ENCODE assay signal across 9 mouse cellular contexts in the genomic region with DNA sequence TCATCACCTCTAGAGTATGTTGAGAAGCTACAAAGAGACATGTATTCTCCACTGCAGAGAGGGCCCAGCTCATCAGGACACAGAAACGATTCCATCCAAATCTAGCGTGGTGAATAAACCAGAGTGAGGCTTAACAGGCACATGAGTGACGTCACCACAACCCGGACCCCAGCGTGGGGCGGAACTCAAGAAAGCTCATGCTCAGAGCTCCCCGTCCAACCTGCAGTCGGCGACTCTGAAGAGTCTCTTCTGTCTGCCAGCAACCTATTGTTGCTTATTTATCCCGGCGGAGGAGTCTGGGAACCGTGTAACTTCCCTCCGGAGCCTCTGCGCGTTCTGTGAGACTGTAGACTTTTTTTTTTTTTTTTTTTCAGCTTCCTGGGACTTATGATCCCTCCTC. TPM values are rescaled to one million over a fixed set of nuclear protein-coding genes. Genes with fewer than 3 reads are reported as not detected.
DNase-seq lines count a peak whose midpoint lies in the region; ATAC-seq lines count a peak whose summit lies in the region.
"Had no signal": no experiment of that assay in that cellular context is flagged by ENCODE, and none has a peak within 500 bp of the region (broad histone marks: within the 10 kb centered on the region; RNA-seq: fewer than 3 reads in every experiment).

No protein-coding gene starts in this region.

- peaks cover 25% of the 10 kb centered on the region for H3K4me1 ChIP-seq in erythroblast, embryonic 14.5 days (ENCODE audit: control insufficient read depth)
- H3K4me1 ChIP-seq in forebrain, embryonic 10.5 days = peaks cover 27% of the 10 kb centered on the region
- H3K4me1 ChIP-seq in hindbrain, embryonic 15.5 days (replicated peaks) = peaks cover 23% of the 10 kb centered on the region
- H3K4me1 ChIP-seq in liver, embryonic 12.5 days = peaks cover 38% of the 10 kb centered on the region
- H3K4me1 ChIP-seq in neural tube, embryonic 11.5 days (ENCODE audit: control insufficient read depth, insufficient read depth, low read length) = no peaks in the 10 kb centered on the region; the same call in 1 of the 2 replicates

- peaks cover 11% of the 10 kb centered on the region for H3K27me3 ChIP-seq in erythroblast, embryonic 14.5 days (ENCODE audit: control insufficient read depth)
- H3K27me3 ChIP-seq in forebrain, embryonic 10.5 days (ENCODE audit: poor library complexity, severe bottlenecking) = peaks cover 7% of the 10 kb centered on the region; the same call in 1 of the 2 replicates
- no peaks in the 10 kb centered on the region for H3K27me3 ChIP-seq in hindbrain, embryonic 15.5 days
- H3K27me3 ChIP-seq in liver, embryonic 12.5 days (replicated peaks) = no peaks in the 10 kb centered on the region
- H3K27me3 ChIP-seq in neural tube, embryonic 11.5 days (ENCODE audit: control insufficient read depth, insufficient read depth, low read length) = no peaks in the 10 kb centered on the region
- H3K27me3 ChIP-seq: CH12.LX had no signal

- no peak for ATAC-seq in erythroblast, adult 5-6 weeks (replicated peaks; ENCODE audit: low FRiP score, poor library complexity, severe bottlenecking)
- ATAC-seq in hindbrain, embryonic 15.5 days (ENCODE audit: low FRiP score, low read depth) = no peak
- peak; percentile 38 for ATAC-seq in liver, embryonic 12.5 days
- ATAC-seq in neural tube, embryonic 11.5 days (ENCODE audit: insufficient read depth, low FRiP score, low TSS enrichment) = peak; percentile 46; the same call in 1 of the 2 replicates

- H3K4me2 ChIP-seq in hindbrain, embryonic 15.5 days = peak overlapping the region; percentile 60
- H3K4me2 ChIP-seq in liver, embryonic 12.5 days = peak overlapping the region; percentile 74
- H3K4me2 ChIP-seq in neural tube, embryonic 11.5 days (ENCODE audit: low read depth) = peak overlapping the region; percentile 38

- peak overlapping the region; percentile 21; the same call in 1 of the 2 replicates for H3K9ac ChIP-seq in hindbrain, embryonic 15.5 days
- peak overlapping the region; percentile 48 for H3K9ac ChIP-seq in liver, embryonic 12.5 days
- H3K9ac ChIP-seq in neural tube, embryonic 11.5 days (ENCODE audit: low read length) = no peak overlapping the region

- no peaks in the 10 kb centered on the region; the same call in 1 of the 2 replicates for H3K36me3 ChIP-seq in erythroblast, embryonic 14.5 days (ENCODE audit: control insufficient read depth)
- H3K36me3 ChIP-seq in forebrain, embryonic 10.5 days (replicated peaks) = peaks cover 6% of the 10 kb centered on the region; the same call in 1 of the 2 replicates
- H3K36me3 ChIP-seq in hindbrain, embryonic 15.5 days = no peaks in the 10 kb centered on the region; the same call in 1 of the 2 replicates
- 0 out of 2 replicates have a peak, but pooled peaks cover under 1% of the 10 kb centered on the region for H3K36me3 ChIP-seq in liver, embryonic 12.5 days
- no peaks in the 10 kb centered on the region for H3K36me3 ChIP-seq in neural tube, embryonic 11.5 days (ENCODE audit: control insufficient read depth, insufficient read depth, low read length)

- 8% methylated on average over 15 of the region's 15 CpGs for WGBS in forebrain, embryonic 10.5 days
- 5% methylated on average over 15 of the region's 15 CpGs for WGBS in hindbrain, embryonic 15.5 days
- WGBS in liver, embryonic 12.5 days (ENCODE audit: insufficient replicate concordance) = 10% methylated on average over 15 of the region's 15 CpGs
- WGBS in neural tube, embryonic 11.5 days = 10% methylated on average over 15 of the region's 15 CpGs

- H3K27ac ChIP-seq in forebrain, embryonic 10.5 days = peak overlapping the region; percentile 72
- H3K27ac ChIP-seq in hindbrain, embryonic 15.5 days (replicated peaks) = no peak overlapping the region
- no peak overlapping the region for H3K27ac ChIP-seq in liver, embryonic 12.5 days
- no peak overlapping the region for H3K27ac ChIP-seq in neural tube, embryonic 11.5 days (ENCODE audit: low read depth, low read length)

- peak; percentile 52 for DNase-seq in adrenal gland, postnatal 14 days
- DNase-seq in forebrain, embryonic 10.5 days (ENCODE audit: extremely low spot score, low spot score) = peak; percentile 62
- DNase-seq in neural tube, embryonic 11.5 days (ENCODE audit: low spot score) = peak; percentile 52
- DNase-seq in thymus, postnatal 14 days = peak; percentile 84

- no peaks in the 10 kb centered on the region for H3K9me3 ChIP-seq in erythroblast, embryonic 14.5 days (ENCODE audit: control insufficient read depth, low read length)
- H3K9me3 ChIP-seq in forebrain, embryonic 10.5 days = no peaks in the 10 kb centered on the region
- no peaks in the 10 kb centered on the region for H3K9me3 ChIP-seq in hindbrain, embryonic 15.5 days
- H3K9me3 ChIP-seq in liver, embryonic 12.5 days (replicated peaks) = no peaks in the 10 kb centered on the region
- H3K9me3 ChIP-seq in neural tube, embryonic 11.5 days (ENCODE audit: control insufficient read depth, low read length) = no peaks in the 10 kb centered on the region

- peak overlapping the region; percentile 57 for H3K4me3 ChIP-seq in erythroblast, embryonic 14.5 days (replicated peaks)
- H3K4me3 ChIP-seq in forebrain, embryonic 10.5 days = peak overlapping the region; percentile 47
- peak overlapping the region; percentile 31 for H3K4me3 ChIP-seq in hindbrain, embryonic 15.5 days
- peak overlapping the region; percentile 55 for H3K4me3 ChIP-seq in liver, embryonic 12.5 days
- peak overlapping the region; percentile 12; the same call in 1 of the 2 replicates for H3K4me3 ChIP-seq in neural tube, embryonic 11.5 days (ENCODE audit: low read depth, low read length)

RNA-seq across cellular contexts. Expression of a gene that starts 11.4 kb away (rescaled TPM):
- 0.18 TPM in 1 of 2 replicates, not detected in the other for polyA plus RNA-seq in erythroblast, embryonic 14.5 days (2012)
- total RNA-seq in erythroblast, adult 5-6 weeks (2015; ENCODE audit: low replicate concordance) = 1.5 and 2.5 TPM in 2 replicates
- 1.2 and 4.9 TPM in 2 replicates for total RNA-seq in erythroblast, adult 5-6 weeks (2017; ENCODE audit: low replicate concordance)
- 16.3 and 16.8 TPM in 2 replicates for total RNA-seq in adrenal gland, postnatal 14 days (2021)
- polyA plus RNA-seq in forebrain, embryonic 10.5 days (2016; fragmentation: Nextera tagmentation; extraction: Ambion mirVana) = 23.3 and 23.9 TPM in 2 replicates
- polyA plus RNA-seq in hindbrain, embryonic 15.5 days (2015; fragmentation: Nextera tagmentation; extraction: Ambion mirVana) = 34.9 and 38.6 TPM in 2 replicates
- polyA plus RNA-seq in liver, embryonic 12.5 days (2016; fragmentation: Nextera tagmentation; extraction: Ambion mirVana) = 8.9 and 9.5 TPM in 2 replicates
- polyA plus RNA-seq in neural tube, embryonic 11.5 days (2014; fragmentation: Nextera tagmentation; extraction: Ambion mirVana) = 24.6 and 29.9 TPM in 2 replicates

RNA-seq across cellular contexts. Expression of a gene that starts 15.4 kb away (rescaled TPM):
- not detected in 2 replicates for polyA plus RNA-seq in erythroblast, embryonic 14.5 days (2012)
- total RNA-seq in erythroblast, adult 5-6 weeks (2015; ENCODE audit: low replicate concordance) = not detected in 2 replicates
- not detected in 2 replicates for total RNA-seq in erythroblast, adult 5-6 weeks (2017; ENCODE audit: low replicate concordance)
- total RNA-seq in adrenal gland, postnatal 14 days (2021) = 6.9 and 7.5 TPM in 2 replicates
- polyA plus RNA-seq in forebrain, embryonic 10.5 days (2016; fragmentation: Nextera tagmentation; extraction: Ambion mirVana) = 14.0 and 16.6 TPM in 2 replicates
- 22.2 and 25.4 TPM in 2 replicates for polyA plus RNA-seq in hindbrain, embryonic 15.5 days (2015; fragmentation: Nextera tagmentation; extraction: Ambion mirVana)
- 4.6 and 6.9 TPM in 2 replicates for polyA plus RNA-seq in liver, embryonic 12.5 days (2016; fragmentation: Nextera tagmentation; extraction: Ambion mirVana)
- 13.0 and 18.3 TPM in 2 replicates for polyA plus RNA-seq in neural tube, embryonic 11.5 days (2014; fragmentation: Nextera tagmentation; extraction: Ambion mirVana)
- total RNA-seq: CH12.LX had no signal

RNA-seq across cellular contexts. Expression of a gene that starts 44.6 kb away (rescaled TPM):
- not detected in 2 replicates for polyA plus RNA-seq in erythroblast, embryonic 14.5 days (2012)
- not detected in 2 replicates for total RNA-seq in erythroblast, adult 5-6 weeks (2015; ENCODE audit: low replicate concordance)
- not detected in 2 replicates for total RNA-seq in erythroblast, adult 5-6 weeks (2017; ENCODE audit: low replicate concordance)
- 0.78 and 0.90 TPM in 2 replicates for total RNA-seq in adrenal gland, postnatal 14 days (2021)
- 1.5 and 1.8 TPM in 2 replicates for polyA plus RNA-seq in forebrain, embryonic 10.5 days (2016; fragmentation: Nextera tagmentation; extraction: Ambion mirVana)
- 71.3 and 81.7 TPM in 2 replicates for polyA plus RNA-seq in hindbrain, embryonic 15.5 days (2015; fragmentation: Nextera tagmentation; extraction: Ambion mirVana)
- 0.07 and 0.17 TPM in 2 replicates for polyA plus RNA-seq in liver, embryonic 12.5 days (2016; fragmentation: Nextera tagmentation; extraction: Ambion mirVana)
- polyA plus RNA-seq in neural tube, embryonic 11.5 days (2014; fragmentation: Nextera tagmentation; extraction: Ambion mirVana) = 6.7 and 9.3 TPM in 2 replicates

RNA-seq across cellular contexts. Expression of a gene that starts 51.7 kb away (rescaled TPM):
- polyA plus RNA-seq in erythroblast, embryonic 14.5 days (2012) = 0.09 and 0.10 TPM in 2 replicates
- 14.2 and 17.9 TPM in 2 replicates for total RNA-seq in erythroblast, adult 5-6 weeks (2015; ENCODE audit: low replicate concordance)
- total RNA-seq in erythroblast, adult 5-6 weeks (2017; ENCODE audit: low replicate concordance) = 14.1 and 15.4 TPM in 2 replicates
- total RNA-seq in adrenal gland, postnatal 14 days (2021) = 59.8 and 63.0 TPM in 2 replicates
- 80.7 and 86.3 TPM in 2 replicates for polyA plus RNA-seq in forebrain, embryonic 10.5 days (2016; fragmentation: Nextera tagmentation; extraction: Ambion mirVana)
- 76.8 and 80.1 TPM in 2 replicates for polyA plus RNA-seq in hindbrain, embryonic 15.5 days (2015; fragmentation: Nextera tagmentation; extraction: Ambion mirVana)
- polyA plus RNA-seq in liver, embryonic 12.5 days (2016; fragmentation: Nextera tagmentation; extraction: Ambion mirVana) = 33.3 and 34.1 TPM in 2 replicates
- polyA plus RNA-seq in neural tube, embryonic 11.5 days (2014; fragmentation: Nextera tagmentation; extraction: Ambion mirVana) = 126 and 130 TPM in 2 replicates

Comparison
In these comparisons a context has a peak if more than half of its experiments do, and no peak if none do; other contexts are left out.
1. ATAC-seq: peak in liver, embryonic 12.5 days (single experiment) and neural tube, embryonic 11.5 days (single experiment); none in erythroblast, adult 5-6 weeks (single experiment) and hindbrain, embryonic 15.5 days (single experiment).
2. Peak in every context shown above with its lines, with median percentiles within 50 percentile points of each other: H3K4me3 ChIP-seq, DNase-seq and H3K4me2 ChIP-seq.